In genomic region chr11:77416212-77417000, GRCm38 (mm10) we compare ENCODE assay signal across 11 mouse cellular contexts. TPM values are rescaled to one million over a fixed set of nuclear protein-coding genes. Genes with fewer than 3 reads are reported as not detected.
A peak's percentile ranks its signal among the peaks of the same experiment; 100 is the strongest.
DNase-seq lines count a peak whose midpoint lies in the region; ATAC-seq and TF ChIP-seq lines count a peak whose summit lies in the region.
"Had no signal": no experiment of that assay in that cellular context is flagged by ENCODE, and none has a peak within 500 bp of the region (broad histone marks: within the 10 kb centered on the region; RNA-seq: fewer than 3 reads in every experiment).

No protein-coding gene starts in this region.

- TF ChIP-seq CTCF in liver, adult 2 months (IDR thresholded peaks at IDR 0.05; ENCODE audit: low read depth, low read length), result no peak

- DNase-seq in liver, adult 2 months (ENCODE audit: extremely low read depth, low read depth, low spot score), result no peak
- no peak for DNase-seq in liver
- peak; percentile 52 for DNase-seq in embryonic facial prominence, embryonic 14.5 days (ENCODE audit: low spot score)
- DNase-seq in retina, postnatal 1 day, result peak; percentile 9
- no peak for DNase-seq in forebrain, embryonic 11.5 days (ENCODE audit: low spot score)
- DNase-seq in urinary bladder, postnatal 4 days (ENCODE audit: low spot score in 2 of 2), result no peak

- H3K27me3 ChIP-seq in liver, adult 2 months (ENCODE audit: control insufficient read depth, insufficient read depth, low read length), result no peaks in the 10 kb centered on the region
- H3K27me3 ChIP-seq in embryonic facial prominence, embryonic 14.5 days (replicated peaks; ENCODE audit: control insufficient read depth, insufficient read depth, low read length), result no peaks in the 10 kb centered on the region
- no peaks in the 10 kb centered on the region for H3K27me3 ChIP-seq in heart, embryonic 11.5 days (ENCODE audit: control insufficient read depth, insufficient read depth, low read length)
- H3K27me3 ChIP-seq in forebrain, embryonic 11.5 days (ENCODE audit: control insufficient read depth, insufficient read depth, low read length), result no peaks in the 10 kb centered on the region
- H3K27me3 ChIP-seq: neural tube, embryonic 12.5 days had no signal

- 76% methylated on average over 4 of the region's 4 CpGs for WGBS in liver, adult 2 months
- WGBS in embryonic facial prominence, embryonic 14.5 days, result 62% methylated on average over 4 of the region's 4 CpGs
- WGBS in heart, embryonic 11.5 days (ENCODE audit: insufficient replicate concordance), result 68% methylated on average over 4 of the region's 4 CpGs
- 83% methylated on average over 4 of the region's 4 CpGs for WGBS in forebrain, embryonic 11.5 days

- TF ChIP-seq POLR2A in liver, adult 2 months (IDR thresholded peaks at IDR 0.05; ENCODE audit: extremely low read depth, insufficient read depth, low read length), result no peak

- H3K27ac ChIP-seq in liver, adult 2 months (replicated peaks; ENCODE audit: insufficient read depth, low read depth, low read length), result peak overlapping the region; percentile 48; the same call in 1 of the 2 replicates
- no peak overlapping the region for H3K27ac ChIP-seq in embryonic facial prominence, embryonic 14.5 days (replicated peaks; ENCODE audit: low read depth, low read length)
- H3K27ac ChIP-seq in heart, embryonic 11.5 days (ENCODE audit: low read depth, low read length), result 0 out of 2 replicates have a peak overlapping the region, but pooled peaks have one; percentile 29
- H3K27ac ChIP-seq in forebrain, embryonic 11.5 days (ENCODE audit: low read depth, low read length), result no peak overlapping the region
- H3K27ac ChIP-seq: hindbrain, postnatal 0 days; macrophage; neural tube, embryonic 12.5 days had no signal

- no peak overlapping the region for H3K4me2 ChIP-seq in embryonic facial prominence, embryonic 14.5 days (ENCODE audit: low read depth, low read length)
- H3K4me2 ChIP-seq in heart, embryonic 11.5 days, result no peak overlapping the region
- H3K4me2 ChIP-seq in forebrain, embryonic 11.5 days (ENCODE audit: low read depth, low read length, severe bottlenecking), result no peak overlapping the region
- H3K4me2 ChIP-seq: neural tube, embryonic 12.5 days had no signal

- no peak overlapping the region for H3K4me3 ChIP-seq in liver, adult 2 months (ENCODE audit: insufficient read depth, low read depth, low read length)
- no peak overlapping the region for H3K4me3 ChIP-seq in embryonic facial prominence, embryonic 14.5 days (ENCODE audit: low read depth, low read length)
- no peak overlapping the region for H3K4me3 ChIP-seq in heart, embryonic 11.5 days (ENCODE audit: low read depth, low read length)
- no peak overlapping the region for H3K4me3 ChIP-seq in forebrain, embryonic 11.5 days (ENCODE audit: low read depth, low read length)
- H3K4me3 ChIP-seq: neural tube, embryonic 12.5 days had no signal

- no peak overlapping the region for H3K9ac ChIP-seq in liver, adult 2 months (ENCODE audit: low read depth, low read length)
- no peak overlapping the region for H3K9ac ChIP-seq in embryonic facial prominence, embryonic 14.5 days (ENCODE audit: low read depth, low read length)
- H3K9ac ChIP-seq in heart, embryonic 11.5 days (ENCODE audit: low read depth, low read length), result no peak overlapping the region
- no peak overlapping the region for H3K9ac ChIP-seq in forebrain, embryonic 11.5 days (ENCODE audit: low read length)
- H3K9ac ChIP-seq: neural tube, embryonic 12.5 days had no signal

- no peaks in the 10 kb centered on the region; the same call in 1 of the 2 replicates for H3K79me2 ChIP-seq in liver, adult 2 months (ENCODE audit: control insufficient read depth, insufficient read depth, low read length)

- no peak for ATAC-seq in embryonic facial prominence, embryonic 14.5 days (ENCODE audit: low read depth)
- no peak for ATAC-seq in heart, embryonic 11.5 days (replicated peaks; ENCODE audit: insufficient number of reproducible peaks, low FRiP score, low TSS enrichment)
- ATAC-seq in forebrain, embryonic 11.5 days (replicated peaks; ENCODE audit: low FRiP score), result no peak
- ATAC-seq: hindbrain, postnatal 0 days had no signal

- peaks cover 8% of the 10 kb centered on the region for H3K36me3 ChIP-seq in liver, adult 2 months (ENCODE audit: control insufficient read depth, insufficient read depth, low read length)
- H3K36me3 ChIP-seq in embryonic facial prominence, embryonic 14.5 days (ENCODE audit: control insufficient read depth, insufficient read depth, low read length), result peaks cover 4% of the 10 kb centered on the region
- H3K36me3 ChIP-seq in heart, embryonic 11.5 days (ENCODE audit: control insufficient read depth, insufficient read depth, low read length), result peaks cover 3% of the 10 kb centered on the region; the same call in 1 of the 2 replicates
- no peaks in the 10 kb centered on the region for H3K36me3 ChIP-seq in forebrain, embryonic 11.5 days (ENCODE audit: control insufficient read depth, insufficient read depth, low read length)
- H3K36me3 ChIP-seq: neural tube, embryonic 12.5 days had no signal

- no peaks in the 10 kb centered on the region for H3K9me3 ChIP-seq in embryonic facial prominence, embryonic 14.5 days (ENCODE audit: control insufficient read depth, low read length)
- H3K9me3 ChIP-seq in heart, embryonic 11.5 days (replicated peaks; ENCODE audit: control insufficient read depth, low read length), result no peaks in the 10 kb centered on the region
- no peaks in the 10 kb centered on the region for H3K9me3 ChIP-seq in forebrain, embryonic 11.5 days (ENCODE audit: control insufficient read depth, low read length)
- H3K9me3 ChIP-seq: neural tube, embryonic 12.5 days had no signal

- peaks cover 6% of the 10 kb centered on the region; the same call in 1 of the 2 replicates for H3K4me1 ChIP-seq in liver, adult 2 months (ENCODE audit: control insufficient read depth, insufficient read depth, low read length)
- H3K4me1 ChIP-seq in embryonic facial prominence, embryonic 14.5 days (ENCODE audit: control insufficient read depth, insufficient read depth, low read length), result peaks cover 4% of the 10 kb centered on the region
- H3K4me1 ChIP-seq in heart, embryonic 11.5 days (ENCODE audit: control insufficient read depth, insufficient read depth, low read length), result peaks cover 15% of the 10 kb centered on the region
- no peaks in the 10 kb centered on the region for H3K4me1 ChIP-seq in forebrain, embryonic 11.5 days (replicated peaks; ENCODE audit: control insufficient read depth, insufficient read depth, low read length)
- H3K4me1 ChIP-seq: neural tube, embryonic 12.5 days had no signal

RNA-seq across cellular contexts. Expression of gene Coro6, which starts 45.8 kb away (rescaled TPM):
- total RNA-seq in liver, adult 2 months (2014; rRNA removed), result 0.07 and 0.09 TPM in 2 replicates
- polyA plus RNA-seq in liver, adult 2 months (2012; rRNA removed), result 0.16 and 0.19 TPM in 2 replicates
- 4.4 and 7.2 TPM in 2 replicates for polyA plus RNA-seq in embryonic facial prominence, embryonic 14.5 days (2014; fragmentation: Nextera tagmentation; extraction: Ambion mirVana)
- polyA plus RNA-seq in heart, embryonic 11.5 days (2014; fragmentation: Nextera tagmentation; extraction: Ambion mirVana), result 35.3 and 38.9 TPM in 2 replicates
- polyA plus RNA-seq in forebrain, embryonic 11.5 days (2014; fragmentation: Nextera tagmentation; extraction: Ambion mirVana), result 0.08 and 0.40 TPM in 2 replicates
- polyA plus RNA-seq: macrophage; thymus, postnatal 0 days had no signal

Comparison
In these comparisons a context has a peak if more than half of its experiments do, and no peak if none do; other contexts are left out.
1. DNase-seq: peak in embryonic facial prominence, embryonic 14.5 days (single experiment) and retina, postnatal 1 day (single experiment); none in liver, adult 2 months (single experiment), liver (single experiment), forebrain, embryonic 11.5 days (single experiment) and urinary bladder, postnatal 4 days (0 of 2).
2. H3K27ac ChIP-seq: peak in liver, adult 2 months (single experiment) and heart, embryonic 11.5 days (single experiment); none in embryonic facial prominence, embryonic 14.5 days (single experiment) and forebrain, embryonic 11.5 days (single experiment).